Mouse (Mus musculus) erythroid progenitor cell, adult 5-6 weeks (primary cell): ENCODE data around the gene Tmod2. TPM values are rescaled to one million over a fixed set of nuclear protein-coding genes. Genes with fewer than 3 reads are reported as not detected.
"Not testable (repeated sequence)": the region's sequence is repeated elsewhere in the genome, so short reads cannot be mapped to it uniquely, and the experiment has no call there.

ENCODE experiments used
- ATAC-seq: replicated peaks from 2 replicates; pipeline ENCODE4 v1.8.0; 2016; ENCODE audit warnings: moderate number of reproducible peaks, mild to moderate bottlenecking, moderate TSS enrichment, inconsistent platforms; ENCODE audit not compliant: poor library complexity, low FRiP score, severe bottlenecking
- total RNA-seq, 2 experiments: library from RNA; stranded (forward) in 1 of 2; stranded (reverse) in 1 of 2; fragments of 150-400 nt in 1 of 2; fragments of 186-747, 209-891 nt in 1 of 2; gene quantifications; 2 replicates each; pipeline versions ENCODE4 v1.2.3 to v1.2.4; 2015 to 2017; ENCODE audit warnings: low replicate concordance in 2 of 2

Gene Tmod2
- total RNA-seq, 2 experiments from 2014 or later = not detected

DNA sequence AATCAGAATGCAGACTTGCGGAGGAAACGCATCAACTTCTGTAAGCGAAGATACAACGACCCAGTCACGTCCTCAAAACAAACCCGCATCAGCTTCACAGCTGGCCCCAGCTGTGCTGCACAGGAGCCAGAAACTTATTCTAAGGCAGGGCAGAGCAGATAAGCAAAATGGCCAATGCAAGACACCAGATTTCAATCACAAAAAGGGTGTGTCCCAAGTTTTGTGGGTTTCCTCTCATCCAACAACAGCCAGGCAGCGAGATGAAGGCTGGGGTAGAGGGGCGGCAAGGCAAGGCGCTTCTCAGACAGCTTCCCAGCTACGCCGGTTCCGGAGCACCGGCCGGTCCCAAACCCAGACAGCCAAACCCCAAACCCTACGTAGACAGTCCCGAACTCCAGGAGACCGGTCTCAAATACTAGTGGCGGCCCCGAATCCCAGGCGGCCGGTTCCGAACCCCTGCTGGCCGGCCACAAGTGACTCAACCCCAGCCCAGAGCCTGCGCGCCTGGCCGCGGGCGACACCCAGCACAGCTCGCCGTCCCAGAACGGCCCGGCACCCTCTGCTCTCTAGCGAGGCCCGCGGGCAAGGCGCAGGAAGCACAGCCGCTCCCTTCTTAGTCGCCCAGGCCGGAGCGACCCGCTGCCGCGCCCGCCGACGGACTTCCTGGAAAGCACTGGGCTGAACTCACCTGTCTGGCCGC is 52.2 kb downstream of the Tmod2 start:
- ATAC-seq = peak; percentile 81

DNA sequence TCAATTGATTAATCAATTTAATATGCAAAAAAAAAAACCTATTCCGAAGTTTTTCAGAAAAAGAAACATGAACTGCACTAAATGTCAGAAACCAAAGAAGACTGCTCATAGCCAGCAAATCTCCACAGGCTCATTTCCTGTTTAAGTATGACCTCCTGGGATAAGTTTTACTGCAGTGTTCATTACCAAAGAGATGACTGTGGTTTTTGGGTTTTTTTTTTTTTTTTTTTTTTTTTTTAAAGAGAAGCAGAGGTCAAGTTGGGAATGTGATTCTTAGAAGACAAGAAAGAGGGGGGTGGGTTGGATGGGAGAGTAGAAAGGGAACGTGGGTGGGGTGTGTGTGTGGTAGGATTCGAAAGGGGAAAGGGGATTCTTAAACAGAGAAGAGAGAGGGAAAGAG is 52.8 kb downstream of the Tmod2 start:
- ATAC-seq = no peak

DNA sequence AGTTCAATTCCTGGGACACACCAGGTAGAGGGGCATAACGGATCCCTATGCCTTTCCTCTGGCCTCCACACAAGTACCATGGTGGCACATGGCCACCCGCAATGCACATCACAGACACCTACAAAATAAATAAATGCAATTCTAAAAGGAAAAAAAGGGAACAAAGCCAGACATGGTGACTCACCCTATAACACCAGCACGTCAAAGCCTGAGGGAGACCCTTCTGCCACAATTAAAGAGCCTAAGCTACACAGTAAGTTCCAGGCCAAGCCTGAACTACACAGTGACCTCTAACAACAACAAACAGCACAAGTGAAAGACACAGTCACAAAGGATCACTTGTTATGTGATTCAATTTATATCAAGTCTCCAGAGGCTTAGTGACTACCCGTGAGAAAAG is 57.4 kb downstream of the Tmod2 start:
- no peak for ATAC-seq

DNA sequence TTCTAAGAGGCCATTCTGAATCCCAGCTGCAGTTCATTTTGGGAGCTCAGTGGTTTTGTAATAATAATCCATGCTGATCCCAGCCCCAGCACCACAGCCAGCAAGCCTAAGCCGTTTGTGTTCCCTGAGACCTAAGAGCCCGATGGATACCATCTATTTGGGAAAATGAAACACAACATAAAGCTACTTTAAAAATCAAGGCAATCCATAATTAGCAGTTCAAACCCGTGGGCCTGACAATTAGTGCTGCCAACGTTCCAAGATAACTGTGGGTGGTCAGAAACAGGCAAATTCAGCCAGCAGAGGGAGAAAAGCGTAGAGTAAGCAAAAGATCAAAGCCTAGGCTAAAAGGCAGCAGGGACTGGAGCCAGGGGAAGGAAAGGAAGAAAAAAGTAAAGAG is 59.8 kb downstream of the Tmod2 start:
- no peak for ATAC-seq

DNA sequence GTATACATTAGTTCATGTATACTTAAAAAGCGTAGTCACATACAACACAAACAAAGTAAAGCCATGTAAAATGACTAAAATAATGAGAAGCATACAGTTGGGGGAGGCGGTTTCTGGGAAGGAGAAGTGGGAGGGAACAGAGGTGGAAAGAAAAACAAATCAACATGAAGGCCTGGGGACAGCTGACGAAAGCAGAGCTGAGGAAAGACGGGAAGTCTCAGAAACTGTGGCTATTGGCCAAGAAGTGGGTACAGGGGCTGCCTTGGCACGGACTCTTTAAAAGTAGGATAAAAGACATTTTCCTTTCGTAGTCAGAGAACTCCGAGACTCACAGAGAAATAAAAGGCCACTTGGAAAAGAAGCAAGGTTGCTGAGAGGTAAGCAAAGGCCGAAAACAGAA is 62.1 kb downstream of the Tmod2 start:
- no peak for ATAC-seq

DNA sequence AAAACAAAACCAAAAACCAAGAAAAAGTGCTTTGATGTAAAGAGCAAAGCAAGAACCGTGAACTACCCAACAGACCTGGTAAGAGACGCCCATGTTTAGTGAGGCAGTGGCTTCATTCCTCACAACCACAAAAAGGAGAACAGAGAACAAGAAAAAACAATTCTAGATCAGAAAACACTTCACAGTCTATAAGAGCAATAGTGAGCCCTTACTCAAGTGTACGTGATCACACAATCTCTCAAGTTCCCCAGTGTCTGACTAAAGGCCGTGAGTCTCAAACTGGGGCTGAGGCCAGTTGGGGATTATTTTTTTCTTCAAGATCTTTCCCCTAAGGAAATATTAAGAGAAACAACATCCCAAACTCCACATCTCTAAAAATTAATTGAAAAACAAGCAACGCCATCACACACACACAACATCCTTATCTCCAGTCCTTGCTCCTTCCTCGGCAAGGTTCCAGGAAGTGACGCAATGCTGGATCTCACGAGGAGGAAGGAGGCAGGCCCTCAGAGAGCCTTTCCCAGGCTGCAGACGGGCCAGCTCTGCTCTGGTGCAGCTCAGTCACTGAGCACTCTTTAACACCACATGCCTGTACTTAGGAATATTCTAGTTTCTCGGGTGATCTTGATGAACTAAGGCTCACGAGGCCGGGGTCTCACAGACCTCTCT is 64.1 kb downstream of the Tmod2 start:
- ATAC-seq = peak; percentile 73

DNA sequence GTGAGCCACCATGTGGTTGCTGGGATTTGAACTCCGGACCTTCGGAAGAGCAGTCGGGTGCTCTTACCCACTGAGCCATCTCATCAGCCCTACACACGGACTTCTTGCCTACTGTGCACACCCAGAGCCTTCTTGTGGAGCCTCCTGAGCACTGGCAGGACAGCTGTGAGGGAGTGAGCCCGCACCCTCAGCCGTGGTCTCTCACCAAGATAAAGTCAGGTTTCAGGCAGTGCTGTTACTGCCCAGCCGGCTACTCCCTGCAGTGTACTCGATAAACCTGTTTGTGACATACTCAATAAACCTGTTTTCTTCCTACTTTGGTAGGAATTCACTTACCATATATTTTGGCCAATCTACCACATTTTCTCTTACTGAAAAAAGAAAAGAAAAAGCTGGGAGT is 65.6 kb downstream of the Tmod2 start:
- no peak for ATAC-seq

DNA sequence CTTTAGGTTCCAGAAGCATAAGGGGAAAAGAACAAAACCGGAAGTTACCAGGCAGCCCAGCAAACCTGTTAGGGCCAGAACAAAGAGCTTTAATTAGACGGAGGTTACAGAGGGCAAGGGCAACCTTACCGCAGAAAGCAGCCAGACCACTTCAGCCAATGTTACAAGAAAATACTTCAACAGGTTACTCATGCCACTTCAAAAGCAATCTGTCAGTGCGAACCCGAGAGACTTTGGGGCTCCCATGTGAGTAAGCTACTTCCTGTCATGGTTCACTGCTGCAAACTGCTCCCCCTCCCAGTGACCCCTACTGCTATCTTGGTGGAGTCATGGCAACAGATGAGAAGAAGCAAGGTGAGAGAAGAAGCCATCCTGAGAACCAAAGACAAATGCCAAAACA is 69.6 kb downstream of the Tmod2 start:
- no peak for ATAC-seq

DNA sequence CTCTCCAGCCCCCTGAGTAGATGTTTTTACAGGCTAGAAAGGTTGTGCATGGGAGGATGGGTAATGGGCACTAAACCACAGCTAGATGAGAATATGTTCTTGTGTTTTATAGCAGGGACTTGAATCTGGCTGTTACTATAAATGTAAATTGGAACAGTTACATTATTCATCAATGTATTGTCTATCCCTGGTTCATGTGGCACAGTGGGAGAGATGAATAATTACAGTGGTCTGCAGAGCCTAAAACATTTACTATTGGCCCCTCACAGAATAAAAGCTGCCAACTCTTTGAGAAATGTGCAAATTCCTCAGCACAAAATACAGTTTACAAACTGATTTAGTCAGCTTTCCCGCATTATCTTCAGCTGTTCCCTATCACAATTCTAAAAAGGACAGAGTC is 74.7 kb downstream of the Tmod2 start:
- no peak for ATAC-seq

DNA sequence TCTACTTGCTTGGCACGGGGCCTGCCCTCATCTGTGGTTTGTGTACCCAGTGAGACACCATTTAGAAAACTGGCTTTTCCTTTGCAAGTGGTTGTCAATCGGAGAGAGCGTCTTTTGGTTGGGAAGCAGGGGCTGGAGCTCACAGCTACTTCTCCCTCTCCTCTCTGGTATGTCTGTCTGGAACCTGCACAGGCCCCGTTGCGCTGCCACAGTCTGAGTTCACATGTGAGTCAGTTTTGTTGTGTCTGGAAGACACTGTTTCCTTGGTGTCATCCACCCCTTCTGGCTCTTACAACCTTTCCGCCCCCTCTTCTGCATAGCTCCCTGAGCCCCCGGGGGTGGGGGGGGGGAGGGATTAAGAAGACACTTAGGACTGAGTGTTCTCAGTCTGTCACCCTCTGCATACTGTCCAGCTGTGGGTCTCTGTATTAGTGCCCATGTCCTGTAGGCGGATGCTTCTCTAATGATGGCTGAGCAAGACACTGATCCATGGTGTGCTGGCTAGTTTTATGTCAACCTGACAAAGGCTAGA is 76.6 kb downstream of the Tmod2 start:
- ATAC-seq = no peak

DNA sequence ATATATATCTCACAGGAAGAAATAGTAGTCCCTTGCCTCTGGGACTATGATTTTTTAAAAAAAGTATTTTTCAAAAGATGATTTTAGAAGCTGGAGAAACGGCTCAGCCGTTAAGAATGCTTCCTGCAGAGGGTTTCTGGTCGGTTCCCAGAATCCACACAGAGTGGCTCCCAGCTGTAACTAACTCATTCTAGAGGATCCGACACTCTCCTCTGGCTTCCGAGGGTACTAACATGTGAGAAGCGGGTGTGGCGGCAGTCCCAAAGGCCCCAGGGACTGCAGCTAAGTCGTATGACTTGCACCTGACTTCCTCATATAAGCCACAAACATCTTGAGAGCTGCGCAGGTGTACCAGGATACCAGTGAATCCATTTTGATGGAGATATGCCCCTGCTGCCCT is 78.1 kb downstream of the Tmod2 start:
- ATAC-seq = not testable (repeated sequence)

DNA sequence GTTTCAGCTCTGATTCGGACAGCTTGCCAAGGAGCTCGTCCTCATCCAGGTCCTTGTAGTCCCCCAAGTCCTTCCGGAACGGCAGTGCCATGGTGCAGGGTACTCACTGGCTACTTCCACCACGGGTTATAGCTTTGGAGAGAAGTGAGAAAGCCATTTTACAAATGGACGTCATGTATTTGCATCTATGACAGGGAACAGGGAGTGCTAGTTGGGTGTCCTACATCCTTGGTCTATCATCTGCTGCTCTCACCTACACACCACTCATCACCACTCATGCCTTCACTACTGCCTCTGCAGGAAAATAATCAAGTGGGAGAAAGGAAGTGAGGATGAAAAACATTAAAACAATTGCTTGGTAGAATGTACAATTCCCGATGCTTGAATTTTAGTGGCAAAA is 78.7 kb downstream of the Tmod2 start:
- no peak for ATAC-seq

DNA sequence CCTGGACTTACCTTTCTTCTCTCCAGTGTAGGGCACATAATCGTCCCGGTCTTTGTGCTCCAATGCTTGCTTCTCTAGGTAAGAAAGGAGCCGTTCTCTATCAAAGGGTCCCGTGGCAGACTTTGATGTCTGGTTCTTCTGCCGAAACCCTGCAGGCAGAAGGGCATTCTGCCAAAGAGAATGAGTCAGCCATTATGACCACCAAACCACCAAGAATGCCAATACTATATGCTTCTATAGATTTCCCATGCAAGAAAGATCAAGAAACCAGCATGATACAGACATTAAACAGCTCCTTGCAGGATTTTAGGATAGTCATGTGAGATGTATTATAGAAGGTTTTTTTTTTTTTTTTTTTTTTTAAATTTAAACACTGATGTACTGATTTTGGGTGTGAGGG is 81.8 kb downstream of the Tmod2 start:
- ATAC-seq = no peak

DNA sequence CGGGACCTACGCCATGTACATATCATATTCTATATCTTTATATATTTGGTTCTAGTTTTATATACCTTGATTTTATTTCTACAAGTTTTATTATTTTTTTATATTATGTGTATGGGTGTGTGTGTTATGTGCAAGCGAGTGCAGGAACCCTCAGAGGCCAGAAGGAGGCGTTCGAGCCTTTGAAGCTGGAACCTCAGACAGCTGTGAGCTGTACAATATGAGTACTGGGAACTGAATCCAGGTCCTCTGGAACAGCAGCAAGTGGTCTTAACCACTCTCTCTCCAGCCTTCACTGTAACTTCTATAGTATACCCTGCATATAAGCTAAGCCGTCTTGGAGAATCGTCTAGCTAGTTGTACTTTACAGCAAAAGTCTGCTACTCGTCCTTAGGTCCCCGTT is 83.0 kb downstream of the Tmod2 start:
- no peak for ATAC-seq

DNA sequence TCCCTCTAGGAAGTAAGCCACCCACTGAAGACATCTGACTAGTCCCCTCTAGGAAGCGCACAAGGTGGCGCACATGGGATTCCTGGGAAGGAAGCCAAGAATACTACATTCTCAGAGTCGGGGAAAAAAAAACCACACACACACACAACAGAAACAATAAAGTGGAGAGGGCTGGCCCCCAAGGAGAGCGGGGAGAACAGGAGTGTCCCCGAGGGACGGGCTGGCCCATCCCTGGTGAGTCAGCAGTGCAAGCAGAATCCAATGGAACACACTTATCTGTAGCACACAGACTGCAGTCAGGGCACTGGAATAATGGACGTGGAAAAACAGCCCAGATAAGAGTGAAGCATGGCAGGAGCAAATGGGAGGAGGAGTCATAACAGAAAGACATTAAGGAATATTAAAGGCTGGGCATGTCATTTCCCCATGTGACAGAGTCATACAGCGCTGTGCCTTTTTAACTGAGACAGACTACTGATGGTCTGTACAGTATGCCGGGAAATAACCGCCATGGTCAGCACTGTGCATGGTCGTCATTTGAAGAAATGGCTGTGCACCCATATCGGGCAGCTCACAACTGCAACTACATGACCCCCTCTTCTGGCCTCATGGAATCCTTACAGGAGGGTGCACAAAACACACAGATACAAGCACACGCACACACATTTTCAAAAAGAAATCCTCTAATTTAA is 83.6 kb downstream of the Tmod2 start:
- peak; percentile 95 for ATAC-seq

DNA sequence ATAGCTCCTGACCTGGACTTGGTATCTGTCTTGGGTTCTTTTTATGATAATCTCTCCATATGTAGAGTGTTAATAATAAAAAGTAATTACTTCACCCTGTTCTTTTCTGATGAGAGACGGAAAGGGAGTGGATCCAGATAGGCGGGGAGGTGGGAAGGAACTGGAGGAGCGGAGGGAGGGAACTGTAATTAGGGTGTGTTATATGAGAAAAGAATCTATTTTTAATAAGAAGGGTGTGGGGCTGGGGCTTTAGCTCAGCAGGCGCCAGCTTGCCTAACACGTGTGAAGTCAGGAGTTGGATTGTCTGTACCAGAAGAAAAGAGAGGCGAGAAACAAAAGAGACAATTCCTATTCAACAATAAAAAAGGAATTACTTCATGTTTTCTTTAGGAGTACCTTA is 87.5 kb downstream of the Tmod2 start:
- ATAC-seq = no peak

DNA sequence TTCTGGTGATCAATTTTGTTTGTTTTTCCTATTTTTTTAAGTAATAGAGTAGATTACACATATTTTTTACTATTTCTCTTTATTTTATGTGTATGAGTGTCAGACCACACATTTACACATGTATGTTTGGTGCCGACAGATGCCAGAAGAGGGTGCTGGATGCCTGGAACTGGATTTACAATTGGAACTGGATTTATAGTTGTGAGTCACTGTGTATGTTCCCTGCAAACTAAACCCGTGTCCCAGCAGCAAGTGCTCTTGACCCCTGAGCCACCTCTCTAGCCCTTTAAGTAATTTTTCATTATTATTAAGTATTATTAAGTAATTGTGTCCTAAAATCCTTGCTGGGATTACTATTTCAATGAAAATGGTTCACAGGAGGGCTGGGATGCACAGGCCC is 88.9 kb downstream of the Tmod2 start:
- no peak for ATAC-seq

DNA sequence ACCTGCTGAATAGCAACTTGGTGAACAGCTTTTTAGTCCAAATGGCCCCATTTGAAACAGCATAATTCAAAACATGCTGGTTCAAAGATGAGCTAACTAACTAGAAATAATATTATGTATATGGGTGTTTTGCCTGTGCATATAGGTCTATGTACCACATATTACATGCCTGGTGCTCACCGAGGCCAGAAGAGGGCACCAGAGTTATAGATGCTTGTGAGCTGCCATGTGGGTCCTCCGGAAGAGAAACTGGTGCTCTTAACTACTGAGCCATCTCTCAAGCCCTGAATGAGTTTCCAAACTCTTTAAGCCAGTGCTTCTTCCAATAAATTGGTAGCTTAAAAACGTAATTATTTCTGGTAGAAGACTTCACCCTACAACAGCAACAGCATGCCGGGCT is 89.3 kb downstream of the Tmod2 start:
- ATAC-seq = no peak

DNA sequence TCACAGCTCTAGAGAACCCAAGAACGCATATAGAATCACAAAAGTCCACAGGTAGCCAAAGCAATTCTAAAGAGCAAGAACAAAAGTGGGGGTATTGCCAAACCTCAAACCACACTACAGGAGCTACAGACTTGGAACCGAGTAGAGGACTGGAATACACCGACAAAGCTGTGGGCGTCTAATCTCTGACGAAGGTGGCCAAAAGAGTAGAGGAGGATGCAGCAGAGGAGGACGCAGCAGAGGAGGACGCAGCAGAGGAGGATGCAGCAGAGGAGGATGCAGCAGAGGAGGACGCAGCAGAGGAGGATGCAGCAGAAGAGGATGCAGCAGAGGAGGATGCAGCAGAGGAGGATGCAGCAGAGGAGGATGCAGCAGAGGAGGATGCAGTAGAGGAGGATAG is 90.2 kb downstream of the Tmod2 start:
- ATAC-seq = no peak

DNA sequence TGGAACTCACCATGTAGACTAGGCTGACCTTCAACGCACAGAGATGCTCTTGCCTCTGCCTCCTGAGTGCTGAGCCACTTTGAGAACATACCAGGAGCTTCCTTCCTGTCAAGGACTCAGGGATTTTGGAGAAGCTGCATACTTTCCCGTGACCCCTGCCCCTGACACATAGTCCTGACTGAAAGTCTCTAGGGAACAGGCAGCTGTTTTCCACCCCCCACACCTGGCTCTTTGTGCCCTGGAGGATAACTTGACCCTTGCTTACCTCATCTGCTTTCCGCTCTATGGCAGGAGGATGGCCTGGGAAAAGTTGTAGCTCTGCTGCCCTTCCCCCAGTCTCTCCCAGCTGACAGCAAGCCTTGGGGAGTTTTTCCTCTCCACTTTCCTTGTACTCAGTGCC is 93.4 kb downstream of the Tmod2 start:
- no peak for ATAC-seq
